Mouse (Mus musculus): ENCODE results near the gene Gp9.

Gp9 gene

GRCm38 (mm10) chr6:87804036-87804435, 26.2 kb downstream of the Gp9 start:
- in situ Hi-C loops (cut with MboI; ENCODE audit: low pct_unique_long_range_greater_than_20kb in 1 of 2, low sequenced_read_pairs in 2 of 2, unreplicated experiment in 1 of 2): no loop called here

GRCm38 (mm10) chr6:87804886-87805285, 27.0 kb downstream of the Gp9 start:
- in situ Hi-C loops (cut with MboI; ENCODE audit: low pct_unique_long_range_greater_than_20kb in 1 of 2, low sequenced_read_pairs in 2 of 2, unreplicated experiment in 1 of 2): no loop called here

GRCm38 (mm10) chr6:87805448-87805847, 27.6 kb downstream of the Gp9 start:
- in situ Hi-C loops (cut with MboI; ENCODE audit: low pct_unique_long_range_greater_than_20kb in 1 of 2, low sequenced_read_pairs in 2 of 2, unreplicated experiment in 1 of 2): no loop called here

- in situ Hi-C loops (cut with MboI; ENCODE audit: low pct_unique_long_range_greater_than_20kb in 1 of 2, low sequenced_read_pairs in 2 of 2, unreplicated experiment in 1 of 2): no loop called here
Observed at GRCm38 (mm10) chr6:87806028-87806427, 28.2 kb downstream of the Gp9 start.

- in situ Hi-C loops (cut with MboI; ENCODE audit: low pct_unique_long_range_greater_than_20kb in 1 of 2, low sequenced_read_pairs in 2 of 2, unreplicated experiment in 1 of 2): no loop called here
Observed at GRCm38 (mm10) chr6:87806857-87807256, 29.0 kb downstream of the Gp9 start.

- in situ Hi-C loops (cut with MboI; ENCODE audit: low pct_unique_long_range_greater_than_20kb in 1 of 2, low sequenced_read_pairs in 2 of 2, unreplicated experiment in 1 of 2): no loop called here
Observed at GRCm38 (mm10) chr6:87807735-87808440, 30.0 kb downstream of the Gp9 start.

GRCm38 (mm10) chr6:87808521-87808920, 30.6 kb downstream of the Gp9 start:
- in situ Hi-C loops (cut with MboI; ENCODE audit: low pct_unique_long_range_greater_than_20kb in 1 of 2, low sequenced_read_pairs in 2 of 2, unreplicated experiment in 1 of 2): no loop called here

- in situ Hi-C loops (cut with MboI; ENCODE audit: low pct_unique_long_range_greater_than_20kb in 1 of 2, low sequenced_read_pairs in 2 of 2, unreplicated experiment in 1 of 2): no loop called here
Observed at GRCm38 (mm10) chr6:87809144-87809543, 31.3 kb downstream of the Gp9 start.

GRCm38 (mm10) chr6:87809651-87810161, 31.8 kb downstream of the Gp9 start:
- in situ Hi-C loops (cut with MboI; ENCODE audit: low pct_unique_long_range_greater_than_20kb in 1 of 2, low sequenced_read_pairs in 2 of 2, unreplicated experiment in 1 of 2): no loop called here

- in situ Hi-C loops (cut with MboI; ENCODE audit: low pct_unique_long_range_greater_than_20kb in 1 of 2, low sequenced_read_pairs in 2 of 2, unreplicated experiment in 1 of 2): no loop called here
Observed at GRCm38 (mm10) chr6:87810311-87810710, 32.4 kb downstream of the Gp9 start.

GRCm38 (mm10) chr6:87810713-87811669, 33.1 kb downstream of the Gp9 start:
- in situ Hi-C loops (cut with MboI; ENCODE audit: low pct_unique_long_range_greater_than_20kb in 1 of 2, low sequenced_read_pairs in 2 of 2, unreplicated experiment in 1 of 2): no loop called here

GRCm38 (mm10) chr6:87811675-87812338, 33.9 kb downstream of the Gp9 start, which contains the start of gene Rab43:
TSS of gene Rab43 (minus strand) at chr6:87812164.
- in situ Hi-C loops (cut with MboI; ENCODE audit: low pct_unique_long_range_greater_than_20kb in 1 of 2, low sequenced_read_pairs in 2 of 2, unreplicated experiment in 1 of 2): no loop called here

- in situ Hi-C loops (cut with MboI; ENCODE audit: low pct_unique_long_range_greater_than_20kb in 1 of 2, low sequenced_read_pairs in 2 of 2, unreplicated experiment in 1 of 2): no loop called here
Observed at GRCm38 (mm10) chr6:87812656-87813055, 34.8 kb downstream of the Gp9 start.

GRCm38 (mm10) chr6:87814486-87814885, 36.6 kb downstream of the Gp9 start:
- in situ Hi-C loops (cut with MboI; ENCODE audit: low pct_unique_long_range_greater_than_20kb in 1 of 2, low sequenced_read_pairs in 2 of 2, unreplicated experiment in 1 of 2): no loop called here

- in situ Hi-C loops (cut with MboI; ENCODE audit: low pct_unique_long_range_greater_than_20kb in 1 of 2, low sequenced_read_pairs in 2 of 2, unreplicated experiment in 1 of 2): no loop called here
Observed at GRCm38 (mm10) chr6:87820366-87820765, 42.5 kb downstream of the Gp9 start.

Data from mouse embryonic stem cell (cell line).